Mouse (Mus musculus): ENCODE data around the gene Tmem178b.

Gene Tmem178b

GRCm38 (mm10) chr6:40015711-40016460, 142.8 kb downstream of the Tmem178b start:
- no peak for DNase-seq (ENCODE audit: low read depth, low spot score)

GRCm38 (mm10) chr6:40019396-40019795, 146.3 kb downstream of the Tmem178b start:
- DNase-seq (ENCODE audit: low read depth, low spot score), result no peak

GRCm38 (mm10) chr6:40023592-40024335, 150.7 kb downstream of the Tmem178b start:
- DNase-seq (ENCODE audit: low read depth, low spot score), result no peak

GRCm38 (mm10) chr6:40024336-40024934, 151.4 kb downstream of the Tmem178b start:
- no peak for DNase-seq (ENCODE audit: low read depth, low spot score)

DNA sequence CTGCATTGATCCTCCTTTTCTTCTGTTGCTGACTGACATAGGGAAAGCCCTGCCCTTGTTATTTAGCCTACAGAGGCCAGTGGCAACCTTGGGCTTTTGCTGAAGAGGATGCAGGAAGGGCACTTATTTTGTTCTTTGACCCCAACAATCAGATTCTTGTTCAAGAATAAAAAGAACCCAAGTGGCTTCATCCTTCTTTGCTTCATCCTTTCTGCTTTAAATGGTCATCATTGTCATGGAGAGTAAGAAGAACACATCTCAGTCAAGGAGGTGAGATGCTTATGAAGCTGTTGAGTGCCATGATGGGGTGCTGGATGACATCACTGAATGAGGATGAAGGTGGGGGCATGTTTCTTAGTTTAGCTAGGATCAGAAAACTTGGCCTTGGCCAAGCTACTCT, 159.8 kb downstream of the Tmem178b start:
- DNase-seq (ENCODE audit: low read depth, low spot score), result no peak

GRCm38 (mm10) chr6:40033935-40034334, 160.9 kb downstream of the Tmem178b start:
- DNase-seq (ENCODE audit: low read depth, low spot score), result no peak

- DNase-seq (ENCODE audit: low read depth, low spot score), result no peak
Measured at GRCm38 (mm10) chr6:40048969-40049908, 176.2 kb downstream of the Tmem178b start.

DNA sequence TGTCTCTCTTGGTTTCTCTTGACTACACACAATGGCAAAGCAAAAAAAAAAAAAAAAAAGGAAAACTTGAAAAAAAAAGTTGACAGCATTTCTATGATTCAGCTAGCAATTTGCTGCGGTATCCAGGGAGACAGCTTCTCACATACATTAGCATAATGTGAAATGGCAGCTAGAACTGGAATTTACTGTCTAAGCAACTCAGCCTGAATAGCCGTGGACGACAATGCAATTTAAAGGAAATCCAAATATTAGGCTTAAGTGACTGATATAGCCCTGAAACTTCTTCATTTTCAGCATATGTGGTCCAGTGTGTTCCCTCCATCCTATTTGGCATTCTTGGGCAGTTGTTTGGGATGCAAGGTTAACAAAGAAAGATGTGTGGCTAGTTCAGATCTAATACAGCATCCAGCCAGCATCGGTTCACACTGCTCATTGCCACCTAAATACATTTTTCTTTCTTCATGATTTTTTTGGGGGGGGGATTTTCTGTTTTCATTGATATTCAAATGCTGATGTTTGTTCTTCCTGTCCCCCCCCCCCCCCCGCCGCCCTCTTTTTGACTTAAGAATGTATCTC, 176.9 kb downstream of the Tmem178b start:
- DNase-seq (ENCODE audit: low read depth, low spot score), result no peak

DNA sequence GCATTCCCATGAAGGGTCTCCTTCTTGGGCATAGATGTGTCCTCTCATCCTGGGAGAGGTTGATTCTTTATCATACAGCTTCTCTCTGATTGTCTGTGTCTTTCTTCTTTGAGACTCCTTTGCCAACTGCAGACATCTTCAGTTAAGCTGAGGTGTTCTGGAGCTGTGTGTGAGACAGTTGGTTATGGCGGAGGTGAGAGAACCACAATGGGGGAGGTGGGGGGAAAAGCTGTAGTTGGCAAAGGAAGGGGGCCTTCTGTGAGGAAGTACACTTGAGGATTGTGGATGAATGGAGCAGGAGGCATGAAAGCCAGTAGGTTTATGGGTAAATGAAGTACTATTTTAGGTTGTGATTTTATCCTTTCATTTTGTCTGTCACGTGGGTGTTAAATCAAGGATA, 178.6 kb downstream of the Tmem178b start:
- DNase-seq (ENCODE audit: low read depth, low spot score), result no peak

DNA sequence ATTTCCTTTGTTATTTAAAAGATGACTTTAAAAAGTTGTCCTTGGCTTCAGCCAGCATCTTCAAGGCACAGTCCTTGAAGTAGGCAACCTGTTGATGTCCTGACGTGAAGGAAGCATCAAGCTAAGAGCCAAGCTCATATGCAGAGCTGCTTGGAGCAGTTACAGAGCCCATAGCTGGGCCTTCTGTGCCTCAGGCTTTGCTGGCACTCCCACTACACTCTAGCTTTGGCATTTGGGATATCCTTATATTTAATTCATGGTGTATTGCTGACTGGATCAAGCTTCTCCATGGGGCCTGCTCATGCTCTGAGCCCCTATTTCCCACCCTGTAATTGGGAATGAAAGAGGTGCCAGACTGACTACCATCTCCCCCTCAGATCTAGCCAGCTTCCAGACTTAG, 179.5 kb downstream of the Tmem178b start:
- DNase-seq (ENCODE audit: low read depth, low spot score), result no peak

DNA sequence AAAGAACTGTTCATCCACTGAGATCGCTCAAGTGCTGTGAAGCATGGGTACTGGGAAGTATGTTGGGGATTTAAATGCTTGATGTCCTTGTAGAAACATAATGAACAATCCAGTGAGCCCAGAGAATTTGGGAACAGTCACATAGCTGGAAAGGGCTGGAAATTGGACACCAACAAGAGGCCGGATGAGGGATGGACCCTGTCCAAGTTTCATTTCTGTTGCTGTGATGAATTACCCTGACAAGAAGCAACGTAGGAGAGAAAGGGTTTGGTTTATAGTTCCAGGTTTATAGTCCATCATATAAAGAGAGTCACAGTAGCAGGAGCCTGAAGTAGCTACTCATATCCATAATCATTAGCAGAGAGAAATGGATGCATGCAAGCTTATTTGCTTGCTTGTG, 186.4 kb downstream of the Tmem178b start:
- DNase-seq (ENCODE audit: low read depth, low spot score), result no peak

GRCm38 (mm10) chr6:40061327-40062189, 188.5 kb downstream of the Tmem178b start:
- no peak for DNase-seq (ENCODE audit: low read depth, low spot score)

DNA sequence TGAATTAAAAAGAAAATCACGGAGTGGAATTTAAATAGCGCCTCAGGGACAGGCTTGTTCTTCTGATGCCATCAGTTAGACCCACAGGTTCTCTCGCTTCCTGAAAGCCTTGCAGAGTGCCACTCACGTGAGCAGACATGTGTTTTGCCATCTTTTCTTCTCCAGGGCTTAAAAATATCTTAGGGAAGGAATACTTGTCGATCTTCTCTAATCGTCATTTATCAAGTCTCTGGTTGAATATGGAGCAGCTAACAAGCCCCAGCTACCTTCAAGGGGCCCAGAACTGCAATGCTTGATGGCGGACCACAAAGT, 189.1 kb downstream of the Tmem178b start:
- DNase-seq (ENCODE audit: low read depth, low spot score), result no peak

DNA sequence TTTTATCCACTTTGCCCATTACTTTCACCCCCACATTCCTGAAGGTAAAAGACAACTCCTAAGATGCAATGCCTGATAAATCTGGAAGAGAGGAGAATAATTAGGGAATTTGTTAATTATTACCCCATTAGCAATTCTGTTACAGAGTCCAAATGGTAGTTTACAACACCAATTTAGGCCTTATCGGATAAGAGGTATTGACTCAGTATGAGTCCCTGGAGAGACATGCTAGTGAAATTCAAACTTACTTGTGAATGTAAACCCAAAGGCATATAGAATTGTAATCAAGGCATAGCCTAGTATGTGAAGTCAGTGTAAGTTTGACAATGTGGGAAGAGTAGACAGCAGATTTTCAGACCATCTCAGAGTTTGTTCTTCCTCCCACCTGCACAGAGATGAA, 190.4 kb downstream of the Tmem178b start:
- DNase-seq (ENCODE audit: low read depth, low spot score), result no peak

GRCm38 (mm10) chr6:40063899-40064298, 190.8 kb downstream of the Tmem178b start:
- DNase-seq (ENCODE audit: low read depth, low spot score), result no peak

DNA sequence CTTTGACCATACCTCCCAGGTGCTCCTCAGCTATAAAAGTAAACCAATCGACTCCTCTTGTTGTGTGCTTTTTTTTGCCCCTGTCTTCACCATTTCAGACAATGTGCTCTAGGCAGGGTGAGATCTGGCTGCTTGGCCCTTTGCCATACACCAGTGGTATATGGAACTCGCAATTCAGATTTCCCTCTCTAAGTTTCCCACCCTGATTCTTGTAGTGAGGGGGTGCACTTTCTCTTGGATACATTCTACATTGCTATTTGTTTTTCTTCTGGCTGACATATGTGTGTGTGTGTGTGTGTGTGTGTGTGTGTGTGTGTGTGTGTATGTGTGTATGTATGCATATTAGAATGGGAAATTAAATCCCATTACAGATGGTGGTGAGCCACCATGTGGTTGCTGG, 191.3 kb downstream of the Tmem178b start:
- no peak for DNase-seq (ENCODE audit: low read depth, low spot score)

DNA sequence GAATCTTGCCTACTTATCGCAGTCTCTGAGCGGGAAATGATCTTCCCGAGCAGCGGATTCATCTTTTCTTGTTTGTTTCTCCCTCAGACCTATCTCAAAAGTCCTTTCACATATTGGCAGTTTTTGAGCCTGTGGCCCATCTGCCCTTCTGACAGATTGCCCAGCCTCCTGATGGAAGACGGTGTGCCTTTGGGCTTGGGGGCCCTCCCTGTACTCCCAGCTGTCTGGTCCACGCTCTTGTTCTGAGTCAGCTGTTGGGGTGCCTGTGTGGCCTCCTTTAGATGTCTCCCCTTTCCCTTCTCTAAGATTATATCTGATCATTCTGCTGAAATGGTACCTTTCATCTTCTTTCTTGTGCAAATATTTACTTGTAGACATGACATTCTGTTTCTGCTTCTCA, 195.4 kb downstream of the Tmem178b start:
- DNase-seq (ENCODE audit: low read depth, low spot score), result no peak

DNA sequence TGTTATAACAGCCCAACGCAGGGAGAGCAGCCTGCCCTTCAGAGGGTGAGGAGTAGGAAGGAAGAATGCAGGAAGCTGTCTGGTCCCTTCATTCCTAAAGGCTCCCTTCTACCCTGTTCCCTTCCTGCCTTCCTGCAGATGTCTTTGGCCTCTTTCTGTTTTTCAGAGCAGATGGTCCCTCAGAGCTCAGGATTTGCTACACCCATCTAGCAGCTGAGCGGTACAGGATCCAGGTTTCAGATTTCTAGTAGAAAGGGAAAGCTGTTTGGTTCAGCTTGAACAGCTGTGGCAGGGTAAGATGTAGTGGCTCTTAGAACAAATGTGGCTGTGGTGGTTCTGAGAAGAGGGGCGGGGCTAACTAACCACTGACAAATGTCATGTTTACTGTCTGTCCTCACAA, 197.9 kb downstream of the Tmem178b start:
- DNase-seq (ENCODE audit: low read depth, low spot score), result no peak

GRCm38 (mm10) chr6:40076089-40076488, 203.0 kb downstream of the Tmem178b start:
- no peak for DNase-seq (ENCODE audit: low read depth, low spot score)

DNA sequence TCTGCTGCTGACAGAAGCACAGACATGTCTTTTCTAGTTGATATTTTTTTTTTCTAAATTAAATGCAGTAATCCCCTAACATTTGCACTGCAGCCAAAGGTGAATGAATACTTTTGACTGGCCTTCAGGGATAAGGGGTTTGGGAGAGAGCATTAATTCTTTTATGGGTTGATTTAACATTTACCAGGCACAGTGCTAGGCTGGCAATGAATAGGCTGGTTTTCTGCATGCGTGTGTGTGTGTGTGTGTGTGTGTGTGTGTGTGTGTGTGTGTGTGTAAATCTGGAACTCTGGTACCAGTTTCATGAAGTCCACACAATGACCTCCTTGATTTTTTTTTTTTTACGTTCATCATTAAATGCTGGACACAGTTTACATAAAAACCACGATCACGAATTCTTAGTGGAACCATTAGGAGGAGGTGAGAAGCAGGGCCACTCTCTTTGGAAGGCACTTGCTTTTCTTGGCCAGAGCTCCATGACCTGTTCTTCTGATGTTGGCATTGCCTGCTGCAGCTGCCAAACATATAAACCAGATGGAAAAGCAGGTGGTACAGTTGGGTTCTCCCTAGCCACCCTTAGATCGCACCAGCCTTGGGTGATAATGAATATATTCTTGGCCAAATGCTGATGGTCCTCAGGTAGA, 203.7 kb downstream of the Tmem178b start:
- no peak for DNase-seq (ENCODE audit: low read depth, low spot score)

Data from CD4-positive, CD25-positive, alpha-beta regulatory T cell, adult 2 months (primary cell).